Mouse (Mus musculus) layer of hippocampus, postnatal 36 days (tissue): ENCODE measurements around the gene Cdkal1. TPM values are rescaled to one million over a fixed set of nuclear protein-coding genes. Genes with fewer than 3 reads are reported as not detected.

ENCODE experiments used
- DNase-seq, 2 experiments: peaks; one replicate each; pipeline ENCODE4 v3.0.0; 2022
- total RNA-seq, 2 experiments: library from RNA; stranded (reverse); gene quantifications; 2 replicates each; pipeline ENCODE4 v1.2.3; 2021

Cdkal1 gene
- total RNA-seq, 2 experiments from 2014 or later = 22.7 to 29.0 TPM

GRCm38 (mm10) chr13:29164845-29165524, 690.5 kb downstream of the Cdkal1 start:
- no peak for DNase-seq

DNA sequence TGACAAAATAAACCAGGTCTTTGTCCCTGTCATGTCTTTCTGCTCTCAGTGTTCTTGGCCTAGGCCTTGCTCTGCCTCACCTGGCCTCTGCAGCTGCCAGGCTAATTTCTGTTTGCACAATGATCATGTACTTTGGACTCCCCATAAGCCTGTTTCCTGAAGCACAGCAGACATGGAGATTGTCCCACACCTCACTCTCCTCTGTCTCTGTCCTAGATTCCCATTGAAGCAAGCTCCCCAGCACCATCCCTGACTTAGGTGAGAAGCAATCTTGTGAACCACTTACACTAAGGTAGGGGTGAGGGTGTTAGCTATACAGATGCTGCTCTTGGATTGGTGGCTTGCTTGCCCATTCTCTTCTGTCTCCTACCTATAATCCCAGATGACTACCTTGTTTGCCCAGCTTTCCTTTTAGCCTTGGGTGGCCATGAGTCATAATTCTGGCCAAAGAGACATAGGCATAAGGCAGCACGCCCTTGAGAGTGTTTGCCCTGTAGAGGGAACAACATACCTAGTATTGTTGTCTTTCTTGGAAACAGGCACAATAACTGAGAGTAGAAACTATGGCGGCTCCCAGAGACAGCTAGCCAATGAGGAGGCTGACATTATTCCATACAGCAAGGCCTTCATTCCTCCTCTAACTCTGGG, 692.5 kb downstream of the Cdkal1 start:
- no peak for DNase-seq

GRCm38 (mm10) chr13:29162444-29162843, 693.0 kb downstream of the Cdkal1 start:
- no peak for DNase-seq

- no peak for DNase-seq
Measured at GRCm38 (mm10) chr13:29161436-29161835, 694.0 kb downstream of the Cdkal1 start.

DNA sequence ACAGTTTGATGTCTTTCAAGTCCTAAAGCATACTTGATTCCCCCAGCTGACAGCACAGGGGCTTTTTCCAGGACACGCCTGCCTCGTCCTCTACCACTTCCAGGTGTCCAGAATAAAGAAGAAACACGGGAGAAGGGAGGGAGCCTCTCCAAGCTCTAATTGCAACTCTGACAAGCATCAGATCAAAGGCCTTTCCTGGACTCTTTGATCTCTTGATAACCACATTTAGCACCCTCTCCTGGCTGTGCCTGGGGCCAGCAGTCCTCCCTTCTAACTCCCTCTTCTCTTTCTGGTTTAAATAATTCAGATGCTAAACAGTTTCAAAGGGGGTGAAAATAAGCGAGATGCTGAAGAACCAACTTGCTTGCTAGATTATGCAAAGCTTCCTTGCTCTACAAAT, 698.8 kb downstream of the Cdkal1 start:
- DNase-seq = no peak

DNA sequence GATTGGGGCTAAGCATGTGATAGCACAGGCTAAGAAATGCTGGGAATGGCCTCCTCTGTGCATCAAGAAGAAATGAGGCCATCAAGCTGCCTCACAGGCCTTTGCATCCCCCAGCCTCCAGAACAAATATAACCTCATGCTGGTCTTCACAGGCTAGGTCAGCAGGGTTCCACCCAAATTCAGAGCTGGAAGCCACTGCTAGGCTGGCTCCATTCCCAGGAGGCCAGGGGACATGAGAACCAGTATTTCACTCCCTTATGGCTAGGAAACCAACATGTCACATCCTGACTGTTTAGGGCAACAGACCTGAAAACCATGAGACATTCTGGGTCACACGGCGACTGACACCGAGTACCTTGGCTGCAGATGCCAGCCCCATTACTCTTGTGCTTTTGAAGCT, 700.2 kb downstream of the Cdkal1 start:
- DNase-seq = no peak

- no peak for DNase-seq
Measured at GRCm38 (mm10) chr13:29150120-29150519, 705.4 kb downstream of the Cdkal1 start.

- no peak for DNase-seq
Measured at GRCm38 (mm10) chr13:29149404-29149803, 706.1 kb downstream of the Cdkal1 start.

DNA sequence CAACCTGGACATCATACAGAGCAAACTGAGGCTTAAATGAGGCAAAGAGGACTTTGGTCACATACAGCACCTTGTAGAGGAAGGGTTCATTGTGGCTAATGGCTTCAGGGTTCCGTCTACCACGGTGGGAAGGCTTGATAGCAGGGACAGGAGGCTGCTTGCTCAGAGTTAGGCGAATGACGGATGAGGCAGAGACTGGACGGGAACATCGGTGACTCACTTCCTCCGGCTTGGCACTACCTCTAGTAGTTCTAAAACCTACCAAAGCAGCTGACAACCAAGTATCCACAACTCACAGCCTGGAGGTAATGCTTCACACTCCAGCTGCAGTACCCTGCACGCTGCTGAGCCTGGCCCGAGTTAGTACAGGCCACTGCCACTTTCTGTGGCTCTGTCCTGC, 706.9 kb downstream of the Cdkal1 start:
- DNase-seq = no peak

Other genes starting within 250 kb of the Cdkal1 start
- 10 to 100 TPM; 25.5 to 25.6 TPM for gene E2f3, start 130.4 kb upstream of the Cdkal1 start, total RNA-seq